In the genomic region with DNA sequence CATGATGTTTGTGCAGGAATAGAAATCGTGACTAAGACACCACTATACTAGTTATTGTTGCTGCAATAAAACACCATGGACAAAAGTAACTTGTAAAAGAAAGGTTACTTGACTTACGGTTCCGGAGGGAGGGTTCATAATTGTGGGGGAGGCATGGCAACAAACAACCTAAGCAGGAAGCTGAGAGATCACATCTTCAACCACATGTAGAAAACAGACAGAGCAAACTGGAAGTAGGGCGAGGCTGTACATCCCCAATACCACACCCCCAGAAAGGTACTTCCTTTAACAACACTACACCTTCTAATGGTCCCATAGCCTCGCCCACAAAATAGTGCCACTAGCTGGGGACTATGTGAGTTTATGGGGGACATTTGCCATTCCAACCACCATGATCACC, we compare ENCODE assay signal across 19 mouse cellular contexts. TPM values are rescaled to one million over a fixed set of nuclear protein-coding genes. Genes with fewer than 3 reads are reported as not detected.
DNase-seq lines count a peak whose midpoint lies in the region.
"Had no signal": no experiment of that assay in that cellular context is flagged by ENCODE, and none has a peak within 500 bp of the region (broad histone marks: within the 10 kb centered on the region; RNA-seq: fewer than 3 reads in every experiment).

No protein-coding gene starts in this region.

- WGBS in large intestine, adult 2 months: 62% methylated on average over 5 of the region's 5 CpGs

- DNase-seq in lung, postnatal 36 days: peak; percentile 4
- no peak for DNase-seq in lung, postnatal 4 days
- DNase-seq in T-cell, adult 2 months (ENCODE audit: low spot score): peak; percentile 43
- DNase-seq in large intestine, adult 2 months (ENCODE audit: low read depth, low spot score): peak; percentile 4
- no peak for DNase-seq in neural tube, embryonic 10.5 days (ENCODE audit: extremely low spot score, low spot score)
- no peak for DNase-seq in layer of hippocampus, adult 9-11 months
- DNase-seq in layer of hippocampus, adult 9-10 months (ENCODE audit: low spot score): no peak
- DNase-seq: adrenal gland, postnatal 14 days; cerebellum, adult 11 months; cerebellum, adult 9-10 months; cerebellum, postnatal 36 days; embryo, embryonic 11 days; forebrain, postnatal 0 days; gastrocnemius, postnatal 10 days; kidney, adult 9 months; kidney, postnatal 10 days; midbrain, embryonic 14.5 days; right cerebral cortex, postnatal 4 days; thymus, postnatal 14 days had no signal

RNA-seq across cellular contexts. Expression of gene 4930453N24Rik, which starts 29.4 kb away (rescaled TPM):
- polyA plus RNA-seq in large intestine, adult 2 months (2012; rRNA removed): 2.5 and 2.6 TPM in 2 replicates

RNA-seq across cellular contexts. Expression of gene Zfp654, which starts 51.1 kb away (rescaled TPM):
- 0.64 and 0.91 TPM in 2 replicates for polyA plus RNA-seq in large intestine, adult 2 months (2012; rRNA removed)

RNA-seq across cellular contexts. Expression of gene Cggbp1, which starts 51.4 kb away (rescaled TPM):
- polyA plus RNA-seq in large intestine, adult 2 months (2012; rRNA removed): 11.0 and 12.3 TPM in 2 replicates

Comparison
In these comparisons a context has a peak if more than half of its experiments do, and no peak if none do; other contexts are left out.
1. DNase-seq: peak in lung, postnatal 36 days (single experiment), T-cell, adult 2 months (single experiment) and large intestine, adult 2 months (single experiment); none in lung, postnatal 4 days (0 of 2), neural tube, embryonic 10.5 days (single experiment), layer of hippocampus, adult 9-11 months (single experiment) and layer of hippocampus, adult 9-10 months (single experiment).